Mouse (Mus musculus) monocyte, adult 2 months (primary cell): ENCODE data around the gene Vwa3a.

Source experiments
- DNase-seq, 2 experiments: peaks; one replicate each; pipeline ENCODE4 v3.0.0; 2022; ENCODE audit warnings: low spot score in 2 of 2, low read depth in 1 of 2

Gene Vwa3a

GRCm38 (mm10) chr7:120746029-120746428 lies 6.9 kb downstream of the Vwa3a start:
- DNase-seq: no peak

- no peak for DNase-seq
Observed at GRCm38 (mm10) chr7:120746821-120747220, 7.7 kb downstream of the Vwa3a start.

- DNase-seq: no peak
Observed at GRCm38 (mm10) chr7:120748478-120748877, 9.4 kb downstream of the Vwa3a start.

GRCm38 (mm10) chr7:120751330-120751729 lies 12.2 kb downstream of the Vwa3a start:
- DNase-seq: no peak

GRCm38 (mm10) chr7:120751906-120752305 lies 12.8 kb downstream of the Vwa3a start:
- DNase-seq: no peak

- DNase-seq: peak; percentile 4 to 35
Observed at GRCm38 (mm10) chr7:120754671-120755070, 15.6 kb downstream of the Vwa3a start.

GRCm38 (mm10) chr7:120767369-120767768 lies 28.3 kb downstream of the Vwa3a start:
- no peak for DNase-seq

- DNase-seq: no peak
Observed at GRCm38 (mm10) chr7:120771389-120771788, 32.3 kb downstream of the Vwa3a start.

GRCm38 (mm10) chr7:120778012-120778411 lies 38.9 kb downstream of the Vwa3a start:
- DNase-seq: no peak

- no peak for DNase-seq
Observed at GRCm38 (mm10) chr7:120795544-120795943, 56.4 kb downstream of the Vwa3a start.

- DNase-seq: no peak
Observed at GRCm38 (mm10) chr7:120796369-120796768, 57.3 kb downstream of the Vwa3a start.

- DNase-seq: no peak
Observed at GRCm38 (mm10) chr7:120803268-120803667, 64.2 kb downstream of the Vwa3a start.

GRCm38 (mm10) chr7:120809705-120810104 lies 70.6 kb downstream of the Vwa3a start:
- DNase-seq: no peak

GRCm38 (mm10) chr7:120811834-120812415 lies 72.8 kb downstream of the Vwa3a start, which contains the start of gene Gm5737:
Gm5737 (plus strand) TSS chr7:120812365.
- DNase-seq: no peak

- no peak for DNase-seq
Observed at GRCm38 (mm10) chr7:120817552-120817951, 78.4 kb downstream of the Vwa3a start.

GRCm38 (mm10) chr7:120819386-120819785 lies 80.3 kb downstream of the Vwa3a start:
- DNase-seq: no peak

- peak in 1 of 2 experiments; percentile 26 for DNase-seq
Observed at GRCm38 (mm10) chr7:120823248-120823647, 84.1 kb downstream of the Vwa3a start.

GRCm38 (mm10) chr7:120825097-120825496 lies 86.0 kb downstream of the Vwa3a start:
- DNase-seq: no peak

- no peak for DNase-seq
Observed at GRCm38 (mm10) chr7:120826408-120826807, 87.3 kb downstream of the Vwa3a start.

GRCm38 (mm10) chr7:120830431-120831381 lies 91.6 kb downstream of the Vwa3a start:
- DNase-seq: peak in 1 of 2 experiments; percentile 25

- DNase-seq: no peak
Observed at GRCm38 (mm10) chr7:120834426-120834825, 95.3 kb downstream of the Vwa3a start.

- DNase-seq: peak in 1 of 2 experiments; percentile 44
Observed at GRCm38 (mm10) chr7:120834863-120835372, 95.8 kb downstream of the Vwa3a start.
